Mouse (Mus musculus) neural tube, embryonic 11.5 days (tissue): Measurements from ENCODE around the gene Phrf1. TPM values are rescaled to one million over a fixed set of nuclear protein-coding genes. Genes with fewer than 3 reads are reported as not detected.
A peak's percentile ranks its signal among the peaks of the same experiment; 100 is the strongest.

Experiments used
- ATAC-seq: fragments of 200-750 bp; cut with Nextera tagmentation; 2 replicates; pipeline ENCODE4 v1.8.0; 2017; ENCODE audit warnings: moderate number of reproducible peaks, mild to moderate bottlenecking, moderate TSS enrichment, moderate library complexity; ENCODE audit not compliant: insufficient read depth, low FRiP score, low TSS enrichment
- DNase-seq: peaks from one replicate; pipeline ENCODE4 v3.0.0-alpha.2; 2015; ENCODE audit warnings: low spot score
- H3K27ac ChIP-seq: fragments of 300-500 bp; sonication (generic); 2 replicates; pipeline ENCODE4 v1.5.1; 2014; ENCODE audit warnings: low read depth, mild to moderate bottlenecking, low read length
- H3K27me3 ChIP-seq: fragments of 300-500 bp; sonication (generic); 2 replicates; pipeline ENCODE4 v1.6.1; 2014; ENCODE audit warnings: mild to moderate bottlenecking, low read length, mixed read lengths; ENCODE audit not compliant: control insufficient read depth, insufficient read depth
- H3K36me3 ChIP-seq: fragments of 300-500 bp; sonication (generic); 2 replicates; pipeline ENCODE4 v1.6.1; 2014; ENCODE audit warnings: mild to moderate bottlenecking, low read length, moderate library complexity, mixed read lengths; ENCODE audit not compliant: control insufficient read depth, insufficient read depth
- H3K4me1 ChIP-seq: fragments of 300-500 bp; sonication (generic); 2 replicates; pipeline ENCODE4 v1.6.1; 2014; ENCODE audit warnings: low read length, mixed read lengths; ENCODE audit not compliant: control insufficient read depth, insufficient read depth
- H3K4me2 ChIP-seq: fragments of 300-500 bp; sonication (generic); 2 replicates; pipeline ENCODE4 v1.6.1; 2014; ENCODE audit warnings: low read depth, mild to moderate bottlenecking, moderate library complexity
- H3K4me3 ChIP-seq: fragments of 300-500 bp; sonication (generic); 2 replicates; pipeline ENCODE4 v1.5.1; 2014; ENCODE audit warnings: low read depth, low read length
- H3K9ac ChIP-seq: fragments of 300-500 bp; sonication (generic); 2 replicates; pipeline ENCODE4 v1.6.1; 2014; ENCODE audit warnings: mild to moderate bottlenecking, low read length
- H3K9me3 ChIP-seq: fragments of 300-500 bp; sonication (generic); 2 replicates; pipeline ENCODE4 v1.6.1; 2016; ENCODE audit warnings: low read length; ENCODE audit not compliant: control insufficient read depth
- WGBS: fragments of 180-500 bp; shearing (Covaris S2); extraction: QIAGEN DNeasy Blood & Tissue Kit; methylation state at CpG from one replicate; pipeline ENCODE4 v1.1.7; 2014; 5-methylcytosine and 5-hydroxymethylcytosine counted together
- polyA plus RNA-seq: library from polyadenylated mRNA; unstranded; fragments of >200 nt; fragmentation: Nextera tagmentation; extraction: Ambion mirVana; gene quantifications from 2 replicates; pipeline ENCODE4 v1.2.1, GENCODE M21; 2014

Gene Phrf1
- polyA plus RNA-seq, 1 experiment from 2014 or later = 93.3 TPM

DNA sequence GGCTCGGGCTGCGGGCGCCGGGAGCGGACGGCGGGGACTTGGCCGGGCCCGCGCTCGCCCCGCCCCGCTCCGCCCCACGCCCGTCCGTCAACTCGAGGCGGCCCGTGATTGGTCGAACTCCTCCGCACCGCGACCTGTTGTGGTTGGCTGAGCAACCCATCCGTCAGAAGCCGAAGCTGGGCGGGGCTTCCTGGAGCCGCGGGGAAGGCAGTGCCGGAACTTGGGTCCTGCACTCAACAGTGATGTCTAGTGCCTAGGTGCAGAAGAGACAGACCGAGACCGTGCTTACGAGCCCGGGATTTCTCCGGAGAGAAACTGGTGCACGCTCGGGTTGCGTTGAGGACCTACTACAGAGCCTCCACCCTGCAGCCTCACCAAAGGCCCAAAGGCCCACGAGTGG lies 34.6 kb upstream of the Phrf1 start, which contains the start of the genes Hras and Lrrc56:
TSS of gene Hras (minus strand) at position 58 of the 400 bp plus-strand sequence.
TSS of gene Lrrc56 (plus strand) at position 210 of the 400 bp plus-strand sequence.
- peaks cover 12% of the 10 kb centered on the region for H3K4me1 ChIP-seq

GRCm38 (mm10) chr7:141194409-141194808 lies 34.2 kb upstream of the Phrf1 start:
- Histone ChIP-seq H3K4me3 (peak overlapping the region; percentile 94), H3K36me3 (peaks cover 5% of the 10 kb centered on the region)
- no peak for ATAC-seq

More for the DNA sequence above, 34.6 kb upstream of the Phrf1 start, which contains the start of the genes Hras and Lrrc56:
- whole genome bisulfite sequencing = under 1% methylated on average over 38 of the region's 39 CpGs
- DNase-seq (peak; percentile 99), ATAC-seq (peak; percentile 95)
- Histone ChIP-seq H3K4me3 (peak within 1 kb of the TSS; percentile 94), H3K36me3 (peaks cover 5% of the 10 kb centered on the region), H3K9ac (peak within 1 kb of the TSS; percentile 94), H3K27me3 (no peaks in the 10 kb centered on the region), H3K9me3 (no peaks in the 10 kb centered on the region), H3K27ac (peak within 1 kb of the TSS; percentile 64), H3K4me2 (peak within 1 kb of the TSS; percentile 98)

DNA sequence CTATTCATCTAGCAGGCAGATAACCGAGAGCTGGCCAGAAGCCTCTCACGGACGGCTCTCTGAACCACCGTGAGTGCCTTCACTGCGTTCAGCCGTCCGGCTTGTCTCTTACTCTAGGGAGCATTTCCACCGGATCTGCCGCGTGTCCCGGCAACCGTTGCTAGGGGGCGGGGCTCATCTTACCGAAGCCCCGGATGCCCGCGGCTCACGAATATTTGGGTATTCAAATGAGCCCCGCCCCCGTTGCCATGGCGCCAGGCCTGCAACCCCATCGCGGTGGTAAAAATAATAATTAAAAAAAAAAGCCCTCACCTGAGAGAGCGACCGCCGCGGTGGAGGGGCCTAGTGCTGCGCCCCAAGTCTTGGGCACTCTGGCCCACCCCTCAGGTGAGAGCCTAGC lies 33.8 kb upstream of the Phrf1 start:
- H3K4me2 ChIP-seq = peak overlapping the region; percentile 98
- peak overlapping the region; percentile 57 for H3K9ac ChIP-seq
- H3K9me3 ChIP-seq = no peaks in the 10 kb centered on the region
- H3K4me1 ChIP-seq = peaks cover 12% of the 10 kb centered on the region
- 0 out of 2 replicates have a peak overlapping the region, but pooled peaks have one; percentile 56 for H3K27ac ChIP-seq
- ATAC-seq = peak; percentile 53; the same call in 1 of the 2 replicates
- peaks cover 5% of the 10 kb centered on the region; the same call in 1 of the 2 replicates for H3K36me3 ChIP-seq
- WGBS = under 1% methylated on average over 28 of the region's 28 CpGs
- peak overlapping the region; percentile 94 for H3K4me3 ChIP-seq
- peak; percentile 95 for DNase-seq
- no peaks in the 10 kb centered on the region for H3K27me3 ChIP-seq

More at GRCm38 (mm10) chr7:141194409-141194808, 34.2 kb upstream of the Phrf1 start:
- Histone ChIP-seq H3K9me3 (no peaks in the 10 kb centered on the region), H3K27me3 (no peaks in the 10 kb centered on the region), H3K4me1 (peaks cover 12% of the 10 kb centered on the region), H3K27ac (peak overlapping the region; percentile 56; the same call in 1 of the 2 replicates), H3K9ac (peak overlapping the region; percentile 45), H3K4me2 (peak overlapping the region; percentile 98)
- peak; percentile 19 for DNase-seq
- WGBS = under 1% methylated on average over 23 of the region's 23 CpGs

- Histone ChIP-seq H3K36me3 (peaks cover 1% of the 10 kb centered on the region; the same call in 1 of the 2 replicates), H3K27ac (no peak overlapping the region), H3K9me3 (no peaks in the 10 kb centered on the region), H3K4me2 (no peak overlapping the region), H3K9ac (peak overlapping the region; percentile 57; the same call in 1 of the 2 replicates), H3K4me1 (peaks cover 12% of the 10 kb centered on the region), H3K27me3 (no peaks in the 10 kb centered on the region), H3K4me3 (no peak overlapping the region)
- WGBS = 98% methylated on average over 2 of the region's 2 CpGs
- DNase-seq (no peak), ATAC-seq (no peak)
Observed at GRCm38 (mm10) chr7:141195754-141196153, 32.8 kb upstream of the Phrf1 start.

GRCm38 (mm10) chr7:141196619-141197282 lies 31.8 kb upstream of the Phrf1 start:
- Histone ChIP-seq H3K4me3 (no peak overlapping the region), H3K27ac (no peak overlapping the region), H3K36me3 (no peaks in the 10 kb centered on the region; the same call in 1 of the 2 replicates), H3K27me3 (no peaks in the 10 kb centered on the region), H3K4me1 (peaks cover 12% of the 10 kb centered on the region), H3K4me2 (no peak overlapping the region), H3K9ac (no peak overlapping the region), H3K9me3 (no peaks in the 10 kb centered on the region)
- DNase-seq (no peak), ATAC-seq (no peak)
- 87% methylated on average over 8 of the region's 8 CpGs for WGBS

DNA sequence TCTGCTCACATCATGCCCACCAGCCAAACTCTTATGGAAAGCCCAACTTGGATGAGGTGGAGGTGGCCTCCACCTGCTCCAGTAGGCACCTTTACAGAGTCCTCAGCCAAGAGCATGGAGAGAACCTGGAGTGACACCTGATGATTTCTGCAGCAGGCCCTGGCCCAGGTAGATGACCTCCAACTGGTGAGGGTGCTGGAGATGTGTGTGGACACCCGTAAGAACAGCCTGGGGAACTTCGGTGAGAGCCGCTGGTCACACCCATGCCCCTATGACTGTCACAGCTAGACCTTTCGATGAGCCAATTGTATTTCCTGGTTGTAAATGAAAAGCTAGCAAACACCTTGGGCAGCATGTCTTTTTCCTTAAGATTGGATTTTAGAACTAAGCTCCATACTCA lies 30.5 kb upstream of the Phrf1 start:
- H3K4me1 ChIP-seq = peaks cover 5% of the 10 kb centered on the region

GRCm38 (mm10) chr7:141204546-141204945 lies 24.0 kb upstream of the Phrf1 start:
- H3K27ac ChIP-seq = no peak overlapping the region
- no peaks in the 10 kb centered on the region for H3K27me3 ChIP-seq
- H3K4me1 ChIP-seq = no peaks in the 10 kb centered on the region
- no peaks in the 10 kb centered on the region for H3K36me3 ChIP-seq
- no peak overlapping the region for H3K4me3 ChIP-seq
- no peak overlapping the region for H3K9ac ChIP-seq
- no peaks in the 10 kb centered on the region for H3K9me3 ChIP-seq
- no peak overlapping the region for H3K4me2 ChIP-seq
- ATAC-seq (no peak), DNase-seq (no peak)
- 79% methylated on average over 3 of the region's 3 CpGs for WGBS

More for the DNA sequence above, 30.5 kb upstream of the Phrf1 start:
- no peak overlapping the region for H3K9ac ChIP-seq
- H3K4me3 ChIP-seq = no peak overlapping the region
- WGBS = 98% methylated on average over 4 of the region's 4 CpGs
- H3K9me3 ChIP-seq = no peaks in the 10 kb centered on the region
- H3K4me2 ChIP-seq = no peak overlapping the region
- H3K27ac ChIP-seq = no peak overlapping the region
- H3K36me3 ChIP-seq = no peaks in the 10 kb centered on the region
- no peaks in the 10 kb centered on the region for H3K27me3 ChIP-seq
- ATAC-seq (no peak), DNase-seq (no peak)

DNA sequence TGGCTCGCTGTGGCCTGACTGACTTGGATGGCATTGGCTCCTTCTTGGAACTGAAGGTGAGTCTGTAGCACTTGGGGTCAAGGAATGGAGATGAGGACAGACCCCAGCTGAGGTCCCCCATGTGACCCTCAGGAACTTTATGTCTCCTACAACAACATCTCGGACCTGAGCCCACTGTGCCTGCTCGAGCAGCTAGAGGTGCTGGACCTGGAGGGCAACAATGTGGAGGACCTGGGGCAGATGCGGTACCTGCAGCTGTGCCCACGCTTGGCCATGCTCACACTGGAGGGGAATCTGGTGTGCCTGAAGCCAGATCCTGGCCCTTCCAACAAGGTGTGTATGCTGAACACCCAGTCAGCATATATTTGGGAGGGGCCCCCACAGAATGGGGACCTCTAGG lies 23.1 kb upstream of the Phrf1 start:
- Histone ChIP-seq H3K27me3 (no peaks in the 10 kb centered on the region), H3K4me3 (no peak overlapping the region), H3K27ac (no peak overlapping the region), H3K4me2 (no peak overlapping the region), H3K4me1 (no peaks in the 10 kb centered on the region), H3K36me3 (no peaks in the 10 kb centered on the region), H3K9ac (no peak overlapping the region), H3K9me3 (no peaks in the 10 kb centered on the region)
- no peak for DNase-seq
- no peak for ATAC-seq
- WGBS = 83% methylated on average over 5 of the region's 5 CpGs
